Mouse (Mus musculus): Measurements from ENCODE around the gene Mettl4. TPM values are rescaled to one million over a fixed set of nuclear protein-coding genes. Genes with fewer than 3 reads are reported as not detected.
A peak's percentile ranks its signal among the peaks of the same experiment; 100 is the strongest.

The Mettl4 gene
- 14.4 and 15.0 TPM in 2 replicates for polyA plus RNA-seq (2015; fragmentation: Nextera tagmentation; extraction: Ambion mirVana)

GRCm38 (mm10) chr17:94749466-94750135, at the start of gene Mettl4:
Gene Mettl4 (minus strand): TSS chr17:94750019.
- H3K9ac ChIP-seq (ENCODE audit: low read depth, low read length), result peak within 1 kb of the TSS; percentile 75
- no peaks in the 10 kb centered on the region for H3K27me3 ChIP-seq (ENCODE audit: insufficient read depth, low read length)
- peak; percentile 97 for DNase-seq (ENCODE audit: low spot score)
- WGBS, result under 1% methylated on average over 56 of the region's 56 CpGs
- no peaks in the 10 kb centered on the region for H3K9me3 ChIP-seq (replicated peaks; ENCODE audit: low read length)
- TF ChIP-seq CTCF (IDR thresholded peaks at IDR 0.05; ENCODE audit: low read depth), result 0 out of 2 replicates have a peak, but pooled peaks have one; percentile 12
- H3K4me2 ChIP-seq (ENCODE audit: low read length), result peak within 1 kb of the TSS; percentile 57
- peak; percentile 99 for ATAC-seq (replicated peaks; ENCODE audit: low FRiP score, low read depth)
- H3K4me3 ChIP-seq (replicated peaks; ENCODE audit: low read depth, low read length), result peak within 1 kb of the TSS; percentile 52
- H3K27ac ChIP-seq, result peak within 1 kb of the TSS; percentile 95
- no peaks in the 10 kb centered on the region for H3K4me1 ChIP-seq (replicated peaks; ENCODE audit: insufficient read depth, low read length)
- H3K36me3 ChIP-seq (ENCODE audit: insufficient read depth, low read length), result no peaks in the 10 kb centered on the region

- TF ChIP-seq CTCF (IDR thresholded peaks at IDR 0.05; ENCODE audit: low read depth), result no peak
- Histone ChIP-seq H3K9me3 (replicated peaks; ENCODE audit: low read length) (no peaks in the 10 kb centered on the region), H3K4me2 (ENCODE audit: low read length) (no peak overlapping the region), H3K36me3 (ENCODE audit: insufficient read depth, low read length) (peaks cover 7% of the 10 kb centered on the region), H3K4me1 (replicated peaks; ENCODE audit: insufficient read depth, low read length) (no peaks in the 10 kb centered on the region), H3K9ac (ENCODE audit: low read depth, low read length) (no peak overlapping the region), H3K27ac (no peak overlapping the region), H3K4me3 (replicated peaks; ENCODE audit: low read depth, low read length) (no peak overlapping the region), H3K27me3 (ENCODE audit: insufficient read depth, low read length) (no peaks in the 10 kb centered on the region)
- ATAC-seq (replicated peaks; ENCODE audit: low FRiP score, low read depth) (no peak), DNase-seq (ENCODE audit: low spot score) (no peak)
- 80% methylated on average over 2 of the region's 2 CpGs for WGBS
Observed at GRCm38 (mm10) chr17:94778871-94779482, 29.2 kb upstream of the Mettl4 start.

- H3K4me3 ChIP-seq (replicated peaks; ENCODE audit: low read depth, low read length), result no peak overlapping the region
- no peaks in the 10 kb centered on the region for H3K36me3 ChIP-seq (ENCODE audit: insufficient read depth, low read length)
- no peak overlapping the region for H3K27ac ChIP-seq
- no peak overlapping the region for H3K9ac ChIP-seq (ENCODE audit: low read depth, low read length)
- ATAC-seq (replicated peaks; ENCODE audit: low FRiP score, low read depth) (no peak), DNase-seq (ENCODE audit: low spot score) (no peak)
- no peak for TF ChIP-seq CTCF (IDR thresholded peaks at IDR 0.05; ENCODE audit: low read depth)
- H3K27me3 ChIP-seq (ENCODE audit: insufficient read depth, low read length), result no peaks in the 10 kb centered on the region
- H3K4me1 ChIP-seq (replicated peaks; ENCODE audit: insufficient read depth, low read length), result no peaks in the 10 kb centered on the region
- H3K4me2 ChIP-seq (ENCODE audit: low read length), result no peak overlapping the region
- no peaks in the 10 kb centered on the region for H3K9me3 ChIP-seq (replicated peaks; ENCODE audit: low read length)
- 93% methylated on average over 2 of the region's 2 CpGs for WGBS
Observed at GRCm38 (mm10) chr17:94768491-94768890, 18.7 kb upstream of the Mettl4 start.

DNA sequence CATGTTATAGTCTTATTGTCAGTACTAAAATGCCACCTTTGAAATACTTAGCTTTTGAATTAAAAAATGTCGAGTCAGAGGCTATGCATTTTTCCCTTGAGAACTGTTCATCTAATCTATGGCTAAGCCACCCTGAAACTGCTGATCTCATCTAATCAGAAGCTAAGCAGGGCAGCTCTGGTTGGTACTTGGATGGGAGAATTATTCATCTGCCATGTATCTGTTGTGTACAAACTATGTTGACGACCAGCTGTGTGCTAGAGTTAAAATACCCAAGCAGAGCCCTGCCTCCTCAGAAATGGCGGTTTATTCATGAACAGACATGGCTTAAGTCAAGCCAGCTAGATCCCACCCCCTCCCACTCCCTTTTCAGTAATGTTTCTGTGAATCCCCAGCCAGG, 14.9 kb upstream of the Mettl4 start:
- Histone ChIP-seq H3K27me3 (ENCODE audit: insufficient read depth, low read length) (no peaks in the 10 kb centered on the region), H3K9me3 (replicated peaks; ENCODE audit: low read length) (no peaks in the 10 kb centered on the region), H3K27ac (no peak overlapping the region), H3K4me2 (ENCODE audit: low read length) (no peak overlapping the region), H3K4me3 (replicated peaks; ENCODE audit: low read depth, low read length) (no peak overlapping the region), H3K4me1 (replicated peaks; ENCODE audit: insufficient read depth, low read length) (no peaks in the 10 kb centered on the region), H3K9ac (ENCODE audit: low read depth, low read length) (no peak overlapping the region), H3K36me3 (ENCODE audit: insufficient read depth, low read length) (0 out of 2 replicates have a peak, but pooled peaks cover 3% of the 10 kb centered on the region)
- no peak for ATAC-seq (replicated peaks; ENCODE audit: low FRiP score, low read depth)
- no peak for TF ChIP-seq CTCF (IDR thresholded peaks at IDR 0.05; ENCODE audit: low read depth)
- no peak for DNase-seq (ENCODE audit: low spot score)
- 90% methylated on average over 3 of the region's 3 CpGs for WGBS

- WGBS, result 79% methylated on average over 1 of the region's 1 CpGs
- no peak for TF ChIP-seq CTCF (IDR thresholded peaks at IDR 0.05; ENCODE audit: low read depth)
Observed at GRCm38 (mm10) chr17:94764011-94764410, 14.2 kb upstream of the Mettl4 start.

DNA sequence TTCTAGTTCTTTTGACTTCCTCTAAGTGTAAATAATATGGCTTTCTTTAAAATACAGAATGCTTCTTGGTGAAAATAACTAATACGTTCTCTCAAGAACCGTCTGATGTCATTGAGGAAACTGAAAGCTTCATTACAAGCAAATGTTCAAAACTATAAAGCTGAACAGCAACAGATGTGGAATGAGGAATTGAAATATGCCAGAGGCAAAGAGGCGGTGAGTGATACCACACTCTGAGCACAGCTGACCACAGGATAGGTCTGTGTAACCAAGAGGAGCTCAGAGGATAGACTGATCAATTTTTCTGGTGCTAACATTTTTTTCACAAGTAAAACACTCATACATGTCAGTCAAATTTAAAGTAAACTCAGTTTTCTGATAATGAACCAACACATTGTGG, 12.6 kb upstream of the Mettl4 start:
- H3K36me3 ChIP-seq (ENCODE audit: insufficient read depth, low read length), result 0 out of 2 replicates have a peak, but pooled peaks cover 3% of the 10 kb centered on the region
- no peaks in the 10 kb centered on the region for H3K4me1 ChIP-seq (replicated peaks; ENCODE audit: insufficient read depth, low read length)
- H3K27me3 ChIP-seq (ENCODE audit: insufficient read depth, low read length), result no peaks in the 10 kb centered on the region
- H3K4me3 ChIP-seq (replicated peaks; ENCODE audit: low read depth, low read length), result no peak overlapping the region
- no peak overlapping the region for H3K4me2 ChIP-seq (ENCODE audit: low read length)
- no peak for ATAC-seq (replicated peaks; ENCODE audit: low FRiP score, low read depth)
- no peak for DNase-seq (ENCODE audit: low spot score)
- no peak overlapping the region for H3K9ac ChIP-seq (ENCODE audit: low read depth, low read length)
- no peaks in the 10 kb centered on the region for H3K9me3 ChIP-seq (replicated peaks; ENCODE audit: low read length)
- 91% methylated on average over 3 of the region's 3 CpGs for WGBS
- no peak overlapping the region for H3K27ac ChIP-seq
- TF ChIP-seq CTCF (IDR thresholded peaks at IDR 0.05; ENCODE audit: low read depth), result no peak

More at GRCm38 (mm10) chr17:94764011-94764410, 14.2 kb upstream of the Mettl4 start:
- H3K27ac ChIP-seq, result no peak overlapping the region
- H3K4me1 ChIP-seq (replicated peaks; ENCODE audit: insufficient read depth, low read length), result no peaks in the 10 kb centered on the region
- DNase-seq (ENCODE audit: low spot score) (no peak), ATAC-seq (replicated peaks; ENCODE audit: low FRiP score, low read depth) (no peak)
- no peak overlapping the region for H3K9ac ChIP-seq (ENCODE audit: low read depth, low read length)
- no peak overlapping the region for H3K4me2 ChIP-seq (ENCODE audit: low read length)
- no peak overlapping the region for H3K4me3 ChIP-seq (replicated peaks; ENCODE audit: low read depth, low read length)
- H3K36me3 ChIP-seq (ENCODE audit: insufficient read depth, low read length), result 0 out of 2 replicates have a peak, but pooled peaks cover 3% of the 10 kb centered on the region
- no peaks in the 10 kb centered on the region for H3K27me3 ChIP-seq (ENCODE audit: insufficient read depth, low read length)
- H3K9me3 ChIP-seq (replicated peaks; ENCODE audit: low read length), result no peaks in the 10 kb centered on the region
